Mouse (Mus musculus) liver, embryonic 14 days (tissue): ENCODE data around the gene Stk38. TPM values are rescaled to one million over a fixed set of nuclear protein-coding genes. Genes with fewer than 3 reads are reported as not detected.

Source experiments
- polyA plus RNA-seq: library from polyadenylated mRNA; depleted of rRNA; stranded (reverse); fragments of >200 nt; gene quantifications from 2 replicates; pipeline ENCODE4 v1.2.3, GENCODE M21; 2012; rRNA removed

Gene Stk38
- 26.3 and 33.4 TPM in 2 replicates for polyA plus RNA-seq

DNA sequence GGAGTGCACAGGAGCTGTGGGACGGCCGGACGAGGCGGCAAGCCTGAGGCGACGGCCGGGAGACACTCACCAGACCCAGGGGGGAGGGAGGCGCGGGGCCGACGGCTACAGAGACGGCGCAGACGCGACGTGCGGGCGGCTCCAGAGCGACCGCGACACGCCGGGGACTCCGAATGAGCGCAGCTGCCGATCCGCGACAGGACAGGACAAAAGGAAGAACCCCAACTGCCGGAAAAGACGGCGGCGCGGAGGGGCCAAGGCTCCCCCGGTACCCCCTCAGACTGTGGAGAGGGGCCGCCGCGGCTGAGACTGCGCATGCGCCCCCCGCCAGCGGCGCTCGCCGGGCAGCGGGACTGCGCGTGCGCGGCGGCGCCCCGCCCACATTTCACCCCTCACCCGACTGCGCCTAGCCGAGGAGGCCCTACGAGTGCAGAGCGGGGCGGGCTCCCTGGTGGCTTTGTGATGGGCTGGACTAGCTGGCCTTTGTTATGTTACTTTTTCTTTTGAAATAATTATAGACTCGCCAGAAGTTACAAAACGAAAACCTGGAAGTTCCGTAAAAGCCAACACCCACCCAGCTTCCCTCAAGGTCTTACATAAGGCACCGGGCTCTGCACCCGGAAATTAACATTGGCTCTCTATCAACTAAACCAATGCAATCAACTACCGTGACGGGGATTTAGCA, at the start of gene Stk38:
Stk38 (minus strand) TSS at position 355 of the 685 bp plus-strand sequence.

DNA sequence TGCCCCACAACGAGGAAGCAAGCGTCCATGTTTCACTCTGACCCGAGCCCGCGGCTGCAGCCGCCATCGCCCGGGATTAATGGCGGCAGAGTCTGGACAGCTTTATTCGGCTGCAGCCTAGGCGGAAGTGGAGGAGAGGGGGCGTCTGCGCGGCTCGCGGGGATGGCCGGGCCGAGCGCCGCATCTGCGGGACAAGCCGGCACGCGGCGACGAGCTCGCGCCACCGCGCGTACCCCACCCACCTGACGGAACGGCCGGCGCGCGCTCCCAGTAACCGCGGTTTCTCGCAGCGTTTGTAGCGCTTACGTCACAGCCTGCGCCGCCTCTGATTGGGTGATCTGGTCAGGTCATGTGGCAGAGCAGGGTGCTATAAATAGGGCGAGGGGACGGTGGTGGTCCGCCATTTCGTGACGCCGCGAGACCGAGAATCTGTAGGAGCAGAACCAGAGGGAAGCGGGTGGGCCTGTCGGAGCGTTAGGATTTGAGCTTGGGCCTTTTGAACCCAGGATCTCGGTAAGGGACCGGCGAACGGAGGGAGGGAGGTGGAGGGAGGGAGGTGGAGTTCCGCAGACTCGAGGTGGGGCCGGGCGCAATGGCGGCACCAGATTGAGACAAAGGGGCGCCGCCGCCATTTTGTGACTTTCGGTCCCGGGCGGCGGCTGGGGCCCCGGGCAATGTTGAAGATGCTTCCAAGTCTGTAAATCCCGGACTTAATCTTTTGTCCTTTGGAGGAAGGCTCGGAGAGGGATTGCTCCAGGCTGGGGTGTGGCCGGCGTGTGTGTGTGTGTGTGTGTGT, 24.7 kb upstream of the Stk38 start, which contains the start of gene Srsf3:
Srsf3 (plus strand) TSS at position 355 of the 796 bp plus-strand sequence.

GRCm38 (mm10) chr17:28951831-28952799, 55.7 kb downstream of the Stk38 start, which contains the start of gene Kctd20:
Gene Kctd20 (plus strand): TSS chr17:28951950.

DNA sequence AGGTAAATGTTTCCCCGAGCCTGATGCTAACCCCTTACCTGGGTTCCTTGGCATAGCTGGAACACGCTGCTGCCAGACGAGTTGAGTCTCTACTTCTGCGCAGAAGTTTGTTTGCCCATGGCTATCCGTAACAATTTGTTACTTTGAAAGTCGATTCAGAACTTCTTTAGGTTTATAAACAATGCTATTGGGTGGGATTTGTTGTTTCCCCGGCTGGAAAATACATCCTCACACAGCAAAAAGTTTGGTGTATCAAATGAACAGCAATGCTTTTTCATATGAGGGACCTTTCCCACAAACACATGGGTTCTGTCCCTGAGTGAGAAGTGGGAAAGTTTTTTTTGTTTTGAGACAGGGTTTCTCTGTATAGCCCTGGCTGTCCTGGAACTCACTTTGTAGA, 64.1 kb downstream of the Stk38 start, which contains the start of gene Pxt1:
Pxt1 (minus strand) TSS at position 101 of the 400 bp plus-strand sequence.

Other genes starting within 250 kb of the Stk38 start
- 1.2 and 1.7 TPM in 2 replicates for gene Mapk13, start 238.7 kb downstream of the Stk38 start, polyA plus RNA-seq
- 77.1 and 106 TPM in 2 replicates for gene Brpf3, start 206.9 kb downstream of the Stk38 start, polyA plus RNA-seq
- gene Pnpla1, start 149.6 kb downstream of the Stk38 start, polyA plus RNA-seq = 0.01 and 0.02 TPM in 2 replicates
- 0.06 TPM in 2 replicates for gene 4930539E08Rik, start 92.7 kb downstream of the Stk38 start, polyA plus RNA-seq
- 0.18 and 0.20 TPM in 2 replicates for gene Pxt1, start 64.2 kb downstream of the Stk38 start, polyA plus RNA-seq
- gene Kctd20, start 56.0 kb downstream of the Stk38 start, polyA plus RNA-seq = 28.5 and 34.4 TPM in 2 replicates
- 145 and 153 TPM in 2 replicates for gene Srsf3, start 24.6 kb upstream of the Stk38 start, polyA plus RNA-seq
- gene Cdkn1a, start 83.0 kb upstream of the Stk38 start, polyA plus RNA-seq = 3.1 and 3.2 TPM in 2 replicates
- gene Rab44, start 106.2 kb upstream of the Stk38 start, polyA plus RNA-seq = 13.2 and 16.3 TPM in 2 replicates
- gene Cpne5, start 230.2 kb upstream of the Stk38 start, polyA plus RNA-seq = 0.09 and 0.12 TPM in 2 replicates